Mouse (Mus musculus) myocyte (in vitro differentiated cells): ENCODE measurements around the gene Pard3b. TPM values are rescaled to one million over a fixed set of nuclear protein-coding genes. Genes with fewer than 3 reads are reported as not detected.

ENCODE experiments used
- H3K27me3 ChIP-seq: one replicate; pipeline ENCODE4 v1.6.1; 2011; ENCODE audit not compliant: control insufficient read depth, insufficient read depth, insufficient read length
- H3K36me3 ChIP-seq: one replicate; pipeline ENCODE4 v1.6.1; 2011; ENCODE audit not compliant: control insufficient read depth, insufficient read depth
- H3K4me2 ChIP-seq: one replicate; pipeline ENCODE4 v1.6.1; 2011; ENCODE audit warnings: low read depth, control low read depth
- H3K4me3 ChIP-seq: one replicate; pipeline ENCODE4 v1.5.1; 2011; ENCODE audit warnings: mild to moderate bottlenecking, control low read depth, moderate library complexity
- H3K79me2 ChIP-seq: one replicate; pipeline ENCODE4 v1.6.1; 2011; ENCODE audit not compliant: control insufficient read depth, insufficient read depth
- H3ac ChIP-seq: one replicate; pipeline ENCODE4 v1.6.1; 2011; ENCODE audit not compliant: control insufficient read depth, insufficient read length
- CEBPB ChIP-seq: IDR thresholded peaks from 2 replicates; pipeline ENCODE4 v1.6.1; 2011; ENCODE audit warnings: mild to moderate bottlenecking, moderate library complexity; ENCODE audit not compliant: poor library complexity, insufficient read depth, severe bottlenecking
- E2F4 ChIP-seq: IDR thresholded peaks from one replicate; pipeline ENCODE4 v1.6.1; 2011; ENCODE audit warnings: mild to moderate bottlenecking, control low read depth, moderate library complexity; ENCODE audit not compliant: insufficient read depth
- MAX ChIP-seq: IDR thresholded peaks from one replicate; pipeline ENCODE4 v1.6.1; 2011; ENCODE audit warnings: low read depth, mild to moderate bottlenecking, control low read depth
- MYOD1 ChIP-seq, 3 experiments: IDR thresholded peaks; one replicate each; pipeline ENCODE4 v1.6.1; 2011; ENCODE audit warnings: control low read depth in 2 of 3, low read depth in 2 of 3, mild to moderate bottlenecking in 2 of 3, moderate library complexity in 1 of 3; ENCODE audit not compliant: insufficient read length in 2 of 3, control insufficient read depth in 1 of 3
- MYOG ChIP-seq, 3 experiments: IDR thresholded peaks; one replicate each; pipeline ENCODE4 v1.6.1; 2011; ENCODE audit warnings: control low read depth in 2 of 3, low read depth in 2 of 3, mild to moderate bottlenecking in 2 of 3; ENCODE audit not compliant: insufficient read length in 2 of 3, control insufficient read depth in 1 of 3, insufficient read depth in 1 of 3
- POLR2A ChIP-seq: IDR thresholded peaks from one replicate; pipeline ENCODE4 v1.6.1; 2011; ENCODE audit warnings: low read depth, mild to moderate bottlenecking, control low read depth, moderate library complexity; ENCODE audit not compliant: insufficient read length
- POLR2AphosphoS2 ChIP-seq: IDR thresholded peaks from one replicate; pipeline ENCODE4 v1.6.1; 2011; ENCODE audit warnings: low read depth, control low read depth; ENCODE audit not compliant: insufficient read length
- REST ChIP-seq: IDR thresholded peaks from one replicate; pipeline ENCODE4 v1.6.1; 2011; ENCODE audit warnings: mild to moderate bottlenecking, control low read depth, moderate library complexity; ENCODE audit not compliant: insufficient read depth, insufficient read length
- SRF ChIP-seq: IDR thresholded peaks from one replicate; pipeline ENCODE4 v1.6.1; 2011; ENCODE audit warnings: low read depth; ENCODE audit not compliant: control insufficient read depth, insufficient read length
- TCF12 ChIP-seq: IDR thresholded peaks from one replicate; pipeline ENCODE4 v1.6.1; 2011; ENCODE audit warnings: mild to moderate bottlenecking, control low read depth; ENCODE audit not compliant: poor library complexity, insufficient read depth, severe bottlenecking
- TCF3 ChIP-seq: IDR thresholded peaks from one replicate; pipeline ENCODE4 v1.6.1; 2011; ENCODE audit warnings: low read depth, control low read depth; ENCODE audit not compliant: insufficient read length
- USF1 ChIP-seq: IDR thresholded peaks from one replicate; pipeline ENCODE4 v1.6.1; 2011; ENCODE audit warnings: low read depth, mild to moderate bottlenecking, control low read depth, moderate library complexity
- polyA plus RNA-seq: library from polyadenylated mRNA; unstranded; fragments of >200 nt; fragmentation: generic; extraction: Trizol; gene quantifications from one replicate; pipeline ENCODE4 v1.2.1, GENCODE M21; 2012; ENCODE audit warnings: missing spikeins

Gene Pard3b
- polyA plus RNA-seq, 1 experiment, result 0.17 TPM

DNA sequence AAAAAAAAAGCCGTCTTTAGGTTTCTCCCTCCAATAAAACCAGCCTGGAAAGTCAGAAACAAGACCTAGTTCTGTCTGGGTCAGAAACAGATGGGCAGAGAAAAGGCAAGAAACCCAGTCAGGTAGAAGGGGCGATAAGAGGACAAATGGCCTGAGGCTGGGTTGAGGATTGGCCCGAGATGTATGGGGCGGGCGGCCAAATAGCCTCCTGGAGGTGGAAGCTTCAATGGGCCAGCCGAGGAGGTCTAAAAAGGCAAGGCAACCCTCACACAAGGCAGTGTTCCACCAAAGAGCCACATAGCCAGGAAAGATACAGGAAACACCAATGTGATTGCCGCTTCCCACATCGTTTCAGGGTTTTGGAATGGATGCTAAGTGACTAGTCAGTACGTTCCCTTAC is 322.9 kb downstream of the Pard3b start:
- TF ChIP-seq POLR2A, result no peak
- no peak for TF ChIP-seq MYOD1 (IDR thresholded peaks at IDR 0.05; ENCODE audit: control insufficient read depth in 1 of 3, insufficient read length in 2 of 3, low read depth in 2 of 3)
- TF ChIP-seq MYOG (IDR thresholded peaks at IDR 0.05; ENCODE audit: control insufficient read depth in 1 of 3, insufficient read depth in 1 of 3, insufficient read length in 2 of 3, low read depth in 2 of 3), result no peak
- no peak for TF ChIP-seq SRF
- no peak for TF ChIP-seq TCF12
- TF ChIP-seq E2F4, result no peak
- no peak for TF ChIP-seq REST
- TF ChIP-seq USF1, result no peak
- no peak for TF ChIP-seq TCF3
- no peak for TF ChIP-seq MAX
- TF ChIP-seq POLR2AphosphoS2, result no peak
- no peak for TF ChIP-seq CEBPB
- Histone ChIP-seq H3ac (no peak overlapping the region), H3K4me3 (no peak overlapping the region), H3K36me3 (no peaks in the 10 kb centered on the region), H3K27me3 (no peaks in the 10 kb centered on the region), H3K79me2 (no peaks in the 10 kb centered on the region), H3K4me2 (no peak overlapping the region)

DNA sequence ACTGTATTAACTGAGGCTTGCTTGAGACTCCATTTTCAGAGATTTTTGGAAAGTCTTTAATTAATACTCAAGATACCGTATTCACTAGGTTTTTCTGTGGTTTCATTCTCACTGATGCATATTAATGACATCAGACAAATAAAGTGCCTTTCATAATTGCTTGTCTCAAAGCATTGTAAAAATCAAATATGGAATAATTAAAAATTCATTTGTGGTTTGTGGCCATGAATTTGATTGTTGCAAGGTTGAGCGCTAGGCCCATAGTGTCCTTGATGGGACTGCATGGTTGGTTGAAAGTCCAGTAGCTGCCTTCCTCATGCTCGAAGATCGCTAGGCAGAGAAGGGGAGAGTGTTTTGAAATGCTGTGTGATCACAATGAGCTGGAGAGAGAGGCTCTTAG is 323.9 kb downstream of the Pard3b start:
- no peaks in the 10 kb centered on the region for H3K27me3 ChIP-seq
- H3K4me2 ChIP-seq, result no peak overlapping the region
- H3ac ChIP-seq, result no peak overlapping the region
- H3K79me2 ChIP-seq, result no peaks in the 10 kb centered on the region
- H3K36me3 ChIP-seq, result no peaks in the 10 kb centered on the region
- no peak overlapping the region for H3K4me3 ChIP-seq
- TF ChIP-seq TCF12, result no peak
- TF ChIP-seq MAX, result no peak
- TF ChIP-seq TCF3, result no peak
- no peak for TF ChIP-seq POLR2A
- no peak for TF ChIP-seq MYOD1 (IDR thresholded peaks at IDR 0.05; ENCODE audit: control insufficient read depth in 1 of 3, insufficient read length in 2 of 3, low read depth in 2 of 3)

DNA sequence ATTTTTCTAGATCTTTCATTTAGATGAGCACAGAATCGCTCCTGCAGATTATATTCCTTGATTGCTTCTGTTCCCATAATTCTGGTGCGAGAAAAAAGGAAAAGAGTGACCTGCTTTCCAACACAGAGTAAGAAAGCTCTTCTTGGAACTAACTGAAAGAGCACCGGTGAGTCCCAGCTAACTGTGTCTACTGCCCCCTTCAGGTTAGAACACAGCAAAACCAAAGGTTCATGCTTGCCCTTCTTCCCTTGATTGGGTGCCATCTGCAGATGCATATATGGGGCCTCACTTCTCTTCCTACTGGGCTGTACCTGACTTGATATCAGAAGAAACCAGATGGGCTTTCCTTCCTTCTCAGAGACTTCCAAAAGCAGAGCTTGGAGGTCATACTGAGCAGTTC is 328.5 kb downstream of the Pard3b start:
- Histone ChIP-seq H3K4me2 (no peak overlapping the region), H3K27me3 (no peaks in the 10 kb centered on the region), H3K4me3 (no peak overlapping the region), H3ac (no peak overlapping the region), H3K36me3 (no peaks in the 10 kb centered on the region), H3K79me2 (no peaks in the 10 kb centered on the region)
- TF ChIP-seq USF1, result no peak
- no peak for TF ChIP-seq TCF12
- TF ChIP-seq SRF, result no peak
- TF ChIP-seq POLR2AphosphoS2, result no peak
- TF ChIP-seq MYOG (IDR thresholded peaks at IDR 0.05; ENCODE audit: control insufficient read depth in 1 of 3, insufficient read depth in 1 of 3, insufficient read length in 2 of 3, low read depth in 2 of 3), result no peak
- TF ChIP-seq MYOD1 (IDR thresholded peaks at IDR 0.05; ENCODE audit: control insufficient read depth in 1 of 3, insufficient read length in 2 of 3, low read depth in 2 of 3), result no peak
- no peak for TF ChIP-seq REST
- no peak for TF ChIP-seq TCF3
- no peak for TF ChIP-seq E2F4
- TF ChIP-seq MAX, result no peak
- TF ChIP-seq CEBPB, result no peak
- no peak for TF ChIP-seq POLR2A

DNA sequence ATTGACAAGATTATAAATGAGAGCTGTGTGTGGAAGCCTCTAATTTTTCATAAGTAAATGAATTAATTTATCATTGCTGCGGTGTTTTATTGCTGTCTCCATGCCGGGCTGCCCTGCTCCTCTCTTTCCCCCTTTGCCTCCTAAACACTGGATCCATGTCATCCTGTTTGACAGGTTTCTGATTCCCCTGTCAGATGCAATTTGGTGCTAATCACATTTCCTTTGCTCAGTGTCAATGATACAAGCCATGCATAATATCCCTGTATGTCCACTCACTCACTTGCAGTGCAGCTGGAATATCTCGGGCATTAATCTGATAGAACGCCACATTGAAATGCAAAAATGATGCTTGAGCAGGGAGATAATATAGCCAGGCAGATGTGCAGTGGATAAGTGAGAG is 329.2 kb downstream of the Pard3b start:
- Histone ChIP-seq H3K36me3 (no peaks in the 10 kb centered on the region), H3K79me2 (no peaks in the 10 kb centered on the region), H3K4me2 (no peak overlapping the region), H3ac (no peak overlapping the region), H3K4me3 (no peak overlapping the region), H3K27me3 (no peaks in the 10 kb centered on the region)
- TF ChIP-seq POLR2A, result no peak
- no peak for TF ChIP-seq USF1
- no peak for TF ChIP-seq MYOD1 (IDR thresholded peaks at IDR 0.05; ENCODE audit: control insufficient read depth in 1 of 3, insufficient read length in 2 of 3, low read depth in 2 of 3)
- TF ChIP-seq TCF12, result no peak
- no peak for TF ChIP-seq REST
- TF ChIP-seq MAX, result no peak
- no peak for TF ChIP-seq CEBPB
- TF ChIP-seq MYOG (IDR thresholded peaks at IDR 0.05; ENCODE audit: control insufficient read depth in 1 of 3, insufficient read depth in 1 of 3, insufficient read length in 2 of 3, low read depth in 2 of 3), result no peak
- TF ChIP-seq POLR2AphosphoS2, result no peak
- TF ChIP-seq E2F4, result no peak
- TF ChIP-seq SRF, result no peak
- no peak for TF ChIP-seq TCF3

DNA sequence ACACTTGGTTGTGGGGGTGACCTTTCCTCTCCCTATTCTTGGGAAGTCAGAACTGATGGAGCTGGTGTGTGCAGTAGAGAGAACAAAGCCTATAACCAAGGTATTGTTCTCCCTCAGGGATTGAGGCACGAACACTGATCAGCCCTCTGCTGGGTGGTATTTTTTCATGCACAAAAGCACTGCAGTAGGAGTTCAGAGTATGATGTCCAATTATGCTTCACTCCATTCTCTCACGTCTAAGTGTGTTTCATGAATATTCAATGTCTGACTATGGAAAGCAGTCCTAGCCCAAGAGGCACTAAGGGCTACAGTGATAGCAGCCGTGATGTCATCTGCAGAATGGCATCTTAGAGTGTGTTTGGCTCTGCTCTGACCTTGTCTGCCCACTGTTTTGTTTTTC is 359.1 kb downstream of the Pard3b start:
- no peaks in the 10 kb centered on the region for H3K79me2 ChIP-seq
- H3K4me2 ChIP-seq, result no peak overlapping the region
- TF ChIP-seq REST (no peak), MYOG (IDR thresholded peaks at IDR 0.05; ENCODE audit: control insufficient read depth in 1 of 3, insufficient read depth in 1 of 3, insufficient read length in 2 of 3, low read depth in 2 of 3) (no peak), TCF3 (no peak), POLR2A (no peak), E2F4 (no peak), CEBPB (no peak), TCF12 (no peak), SRF (no peak), MYOD1 (IDR thresholded peaks at IDR 0.05; ENCODE audit: control insufficient read depth in 1 of 3, insufficient read length in 2 of 3, low read depth in 2 of 3) (no peak), POLR2AphosphoS2 (no peak), USF1 (no peak), MAX (no peak)
- H3ac ChIP-seq, result no peak overlapping the region
- no peaks in the 10 kb centered on the region for H3K36me3 ChIP-seq
- no peaks in the 10 kb centered on the region for H3K27me3 ChIP-seq
- no peak overlapping the region for H3K4me3 ChIP-seq
